11 mouse cellular contexts compared by ENCODE assay signal in genomic region chr7:74341149-74341805, GRCm38 (mm10).
DNase-seq lines count a peak whose midpoint lies in the region; ATAC-seq and TF ChIP-seq lines count a peak whose summit lies in the region.
"Had no signal": no experiment of that assay in that cellular context is flagged by ENCODE, and none has a peak within 500 bp of the region (broad histone marks: within the 10 kb centered on the region; RNA-seq: fewer than 3 reads in every experiment).

No protein-coding gene starts in this region.

- DNase-seq in lung, postnatal 0 days (ENCODE audit: low spot score): peak; percentile 62
- DNase-seq in lung, postnatal 10 days: no peak
- DNase-seq in embryo, embryonic 10.5 days (ENCODE audit: low spot score): peak; percentile 34
- peak; percentile 71 for DNase-seq in thymus, postnatal 0 days (ENCODE audit: low spot score)
- no peak for DNase-seq in spleen, postnatal 14 days (ENCODE audit: low spot score in 2 of 2)
- DNase-seq in left cerebral cortex, postnatal 10 days (ENCODE audit: extremely low spot score in 1 of 2, low spot score in 2 of 2): no peak
- DNase-seq in right cerebral cortex, postnatal 25 days: no peak
- DNase-seq: cerebellum, postnatal 25 days; liver, embryonic 13.5 days had no signal

- no peaks in the 10 kb centered on the region for H3K4me1 ChIP-seq in lung, postnatal 0 days (ENCODE audit: insufficient read depth, low read depth, low read length)
- H3K4me1 ChIP-seq in intestine, postnatal 0 days (replicated peaks; ENCODE audit: control insufficient read depth, insufficient read depth, low read length): 0 out of 2 replicates have a peak, but pooled peaks cover 4% of the 10 kb centered on the region

- peak; percentile 87 for ATAC-seq in lung, postnatal 0 days
- peak; percentile 63 for ATAC-seq in intestine, postnatal 0 days

- TF ChIP-seq CTCF in lung, postnatal 0 days (IDR thresholded peaks at IDR 0.05): no peak
- TF ChIP-seq CTCF in intestine, postnatal 0 days (IDR thresholded peaks at IDR 0.05; ENCODE audit: low read depth): no peak

- H3K4me2 ChIP-seq in lung, postnatal 0 days (replicated peaks; ENCODE audit: low read depth, low read length): no peak overlapping the region
- H3K4me2 ChIP-seq in intestine, postnatal 0 days (replicated peaks; ENCODE audit: low read depth): no peak overlapping the region
- H3K4me2 ChIP-seq: hindbrain, embryonic 12.5 days; liver, embryonic 13.5 days had no signal

- no peaks in the 10 kb centered on the region for H3K9me3 ChIP-seq in lung, postnatal 0 days (ENCODE audit: low read length)
- H3K9me3 ChIP-seq in intestine, postnatal 0 days (ENCODE audit: control insufficient read depth): no peaks in the 10 kb centered on the region
- H3K9me3 ChIP-seq: hindbrain, embryonic 12.5 days; liver, embryonic 13.5 days had no signal

- no peak overlapping the region for H3K4me3 ChIP-seq in lung, postnatal 0 days (ENCODE audit: low read depth, low read length)
- no peak overlapping the region for H3K4me3 ChIP-seq in intestine, postnatal 0 days (ENCODE audit: low read depth, low read length)
- H3K4me3 ChIP-seq: hindbrain, embryonic 12.5 days; liver, embryonic 13.5 days had no signal

- H3K27me3 ChIP-seq in lung, postnatal 0 days (replicated peaks; ENCODE audit: insufficient read depth, low read length): no peaks in the 10 kb centered on the region
- no peaks in the 10 kb centered on the region for H3K27me3 ChIP-seq in intestine, postnatal 0 days (replicated peaks; ENCODE audit: control insufficient read depth, insufficient read depth, low read length)
- H3K27me3 ChIP-seq: liver, embryonic 13.5 days had no signal

- intact Hi-C loops in left cerebral cortex, postnatal 10 days (cut with DNase I): no loop called here

- H3K36me3 ChIP-seq in lung, postnatal 0 days (ENCODE audit: insufficient read depth, low read length): no peaks in the 10 kb centered on the region
- H3K36me3 ChIP-seq in intestine, postnatal 0 days (ENCODE audit: control insufficient read depth, insufficient read depth): no peaks in the 10 kb centered on the region
- H3K36me3 ChIP-seq: hindbrain, embryonic 12.5 days; liver, embryonic 13.5 days had no signal

- no peak overlapping the region for H3K27ac ChIP-seq in lung, postnatal 0 days (ENCODE audit: low read length)
- H3K27ac ChIP-seq in intestine, postnatal 0 days (ENCODE audit: low read depth, low read length): no peak overlapping the region
- H3K27ac ChIP-seq: hindbrain, embryonic 12.5 days; liver, embryonic 13.5 days had no signal

- 44% methylated on average over 4 of the region's 4 CpGs for WGBS in lung, postnatal 0 days
- WGBS in intestine, postnatal 0 days: 52% methylated on average over 4 of the region's 4 CpGs

- no peak for TF ChIP-seq EP300 in lung, postnatal 0 days (IDR thresholded peaks at IDR 0.05)

- no peak overlapping the region for H3K9ac ChIP-seq in lung, postnatal 0 days (replicated peaks; ENCODE audit: low read depth)
- no peak overlapping the region for H3K9ac ChIP-seq in intestine, postnatal 0 days (ENCODE audit: low read depth, low read length)
- H3K9ac ChIP-seq: hindbrain, embryonic 12.5 days; liver, embryonic 13.5 days had no signal

Comparison
In these comparisons a context has a peak if more than half of its experiments do, and no peak if none do; other contexts are left out.
1. DNase-seq: peak in lung, postnatal 0 days (single experiment), embryo, embryonic 10.5 days (single experiment) and thymus, postnatal 0 days (single experiment); none in lung, postnatal 10 days (single experiment), spleen, postnatal 14 days (0 of 2), left cerebral cortex, postnatal 10 days (0 of 2) and right cerebral cortex, postnatal 25 days (single experiment).